Mouse (Mus musculus) heart, postnatal 4 days (tissue): Measurements from ENCODE around the gene Polk. TPM values are rescaled to one million over a fixed set of nuclear protein-coding genes. Genes with fewer than 3 reads are reported as not detected.

ENCODE experiments used
- DNase-seq: peaks from one replicate; pipeline ENCODE4 v3.0.0; 2021
- total RNA-seq, 2 experiments: library from RNA; stranded (reverse); gene quantifications; 2 replicates each; pipeline ENCODE4 v1.2.3; 2021

Gene Polk
- total RNA-seq, 2 experiments from 2014 or later: 5.5 to 7.8 TPM

GRCm38 (mm10) chr13:96458606-96459005 lies 83.8 kb downstream of the Polk start:
- DNase-seq: no peak

DNA sequence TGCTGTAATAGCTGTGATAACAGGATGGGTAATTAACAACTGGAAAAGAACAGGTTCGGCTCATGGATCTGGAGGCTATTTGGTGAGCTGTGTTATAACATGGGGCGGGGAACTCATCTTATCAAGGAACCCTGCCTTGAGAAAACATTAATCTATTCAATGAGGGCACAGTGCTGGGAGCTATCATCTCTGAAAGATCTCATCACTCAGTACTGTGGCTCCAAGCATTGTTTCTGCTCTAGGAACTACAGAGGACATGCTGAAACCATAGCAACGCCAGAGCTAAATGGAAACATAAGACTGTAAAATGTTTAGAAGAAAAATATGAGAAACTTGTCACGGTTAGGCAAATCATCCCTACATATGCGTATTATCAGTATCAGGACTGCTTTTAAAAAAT lies 84.4 kb downstream of the Polk start:
- no peak for DNase-seq

DNA sequence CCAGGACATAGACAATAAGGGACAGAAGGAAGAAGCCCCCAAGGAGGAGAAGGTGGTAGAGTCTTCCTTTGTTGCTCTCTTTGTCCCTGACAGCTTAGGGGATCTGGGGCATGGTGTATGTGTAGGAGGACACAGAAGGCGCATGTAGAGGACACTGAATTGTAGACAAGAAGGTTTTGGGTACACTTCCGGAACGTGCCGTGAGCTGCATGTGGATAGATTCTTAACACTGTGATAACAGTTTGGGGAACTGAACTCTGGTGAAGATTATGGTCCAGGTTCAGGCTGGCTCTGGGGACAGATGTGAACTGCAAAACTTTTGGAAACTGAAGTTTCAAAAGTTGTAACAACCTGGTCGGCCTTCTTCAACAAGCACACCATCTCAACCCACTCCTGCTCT lies 84.8 kb downstream of the Polk start:
- DNase-seq: no peak

DNA sequence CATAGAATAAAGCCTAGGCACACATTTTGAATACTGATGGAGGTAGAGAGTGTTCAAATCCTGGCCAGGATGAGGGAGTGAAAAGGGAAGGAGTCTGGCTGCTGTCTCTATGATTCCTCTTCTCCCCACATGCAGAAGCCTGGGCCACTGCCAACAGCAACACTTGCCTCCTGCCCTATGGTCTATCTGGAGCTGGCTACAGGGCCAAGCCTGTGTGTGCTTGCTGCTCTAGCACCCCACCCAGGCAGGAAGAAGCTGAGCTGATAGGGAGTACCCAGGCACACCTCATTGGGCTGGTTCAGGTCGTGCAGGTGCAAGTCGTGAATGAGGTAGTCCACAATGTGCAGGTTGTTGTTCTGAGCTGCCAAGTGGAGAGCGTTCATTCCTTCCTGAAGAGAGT lies 88.1 kb downstream of the Polk start:
- peak; percentile 60 for DNase-seq

- no peak for DNase-seq
Observed at GRCm38 (mm10) chr13:96452621-96453020, 89.8 kb downstream of the Polk start.

DNA sequence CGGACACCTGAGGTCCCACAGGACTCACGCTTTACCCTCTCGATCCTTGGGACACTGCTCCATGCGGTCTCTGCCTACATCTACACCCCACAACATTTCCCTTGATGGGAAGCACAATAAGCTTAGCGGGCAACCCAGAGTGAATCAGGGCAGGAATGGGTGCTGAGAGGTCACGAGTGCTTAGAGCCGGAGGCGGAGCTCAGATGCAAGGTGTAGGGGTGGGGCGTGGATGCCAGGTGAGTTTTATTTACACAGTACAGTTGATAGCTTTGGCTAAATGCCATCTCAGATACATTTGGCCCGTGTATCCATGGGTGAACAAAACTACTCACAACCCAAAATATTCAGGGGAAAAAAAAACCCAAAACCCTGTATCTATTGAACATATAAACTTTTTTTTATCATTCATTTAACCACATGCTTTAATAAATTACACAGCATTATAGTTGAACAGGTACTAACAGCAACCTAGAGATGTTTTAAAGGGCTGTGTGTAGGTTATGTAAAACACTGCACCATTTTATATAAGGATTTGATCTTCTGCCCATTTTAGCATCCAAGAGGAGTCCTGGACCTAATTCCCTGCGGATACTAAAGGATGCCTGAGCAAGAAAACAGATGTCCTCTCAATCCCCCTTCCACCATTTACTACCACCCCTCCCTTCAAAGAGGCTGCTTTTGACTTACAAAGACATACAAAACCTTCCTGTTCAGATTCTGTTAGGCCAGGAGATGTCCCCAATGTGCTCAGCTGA lies 90.8 kb downstream of the Polk start:
- DNase-seq: no peak

GRCm38 (mm10) chr13:96450869-96451268 lies 91.5 kb downstream of the Polk start:
- peak; percentile 54 for DNase-seq

DNA sequence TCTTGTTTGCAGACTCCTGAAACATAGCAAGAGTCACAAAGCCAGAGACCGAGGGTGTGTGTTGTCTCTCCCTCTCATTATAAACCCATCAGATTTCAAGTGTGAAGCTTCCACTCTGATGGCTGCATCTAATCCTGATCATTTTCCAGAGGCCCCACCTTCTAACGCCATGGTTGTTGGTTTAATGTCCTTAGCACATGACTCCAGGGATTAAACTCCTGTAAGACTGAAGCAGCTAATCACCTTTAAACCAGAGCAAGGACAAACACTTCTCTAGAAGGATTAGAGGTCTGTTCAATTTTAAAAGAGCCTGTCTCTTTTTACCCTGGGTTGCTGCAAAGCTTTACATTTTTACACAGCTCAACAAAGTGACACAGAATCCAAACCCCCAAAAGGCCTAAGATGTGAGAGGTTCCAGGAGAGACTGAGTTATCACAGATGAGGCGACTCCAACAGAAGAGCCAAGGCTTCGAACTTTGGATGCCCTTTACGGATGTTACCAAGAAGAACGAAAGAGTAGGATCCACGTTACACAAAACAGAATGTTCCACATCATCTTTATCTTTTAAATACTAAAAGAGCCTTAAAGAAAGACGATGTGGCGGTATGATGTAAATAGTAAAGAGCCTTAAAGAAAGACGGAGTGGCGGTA lies 92.0 kb downstream of the Polk start:
- no peak for DNase-seq

- DNase-seq: no peak
Observed at GRCm38 (mm10) chr13:96440436-96440835, 101.9 kb downstream of the Polk start.

DNA sequence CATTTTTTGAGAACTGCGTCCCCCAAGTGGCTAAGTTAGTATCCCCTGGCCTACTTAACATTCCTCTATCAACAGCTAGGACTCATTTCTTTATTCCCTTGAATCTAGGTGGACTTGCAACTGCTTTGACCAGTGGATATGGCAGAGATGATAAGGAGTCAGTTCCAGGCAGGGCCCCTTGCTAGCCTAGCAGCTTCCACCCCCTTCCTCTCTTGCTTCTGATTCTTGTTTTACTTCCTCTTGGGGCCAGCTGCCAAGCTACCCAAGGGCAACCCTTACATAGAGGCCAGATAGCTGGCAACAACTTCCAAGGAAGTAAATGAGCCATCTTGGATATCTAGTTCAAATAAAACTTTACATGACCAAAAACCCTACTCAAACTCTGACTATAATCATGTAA lies 105.5 kb downstream of the Polk start:
- DNase-seq: no peak

DNA sequence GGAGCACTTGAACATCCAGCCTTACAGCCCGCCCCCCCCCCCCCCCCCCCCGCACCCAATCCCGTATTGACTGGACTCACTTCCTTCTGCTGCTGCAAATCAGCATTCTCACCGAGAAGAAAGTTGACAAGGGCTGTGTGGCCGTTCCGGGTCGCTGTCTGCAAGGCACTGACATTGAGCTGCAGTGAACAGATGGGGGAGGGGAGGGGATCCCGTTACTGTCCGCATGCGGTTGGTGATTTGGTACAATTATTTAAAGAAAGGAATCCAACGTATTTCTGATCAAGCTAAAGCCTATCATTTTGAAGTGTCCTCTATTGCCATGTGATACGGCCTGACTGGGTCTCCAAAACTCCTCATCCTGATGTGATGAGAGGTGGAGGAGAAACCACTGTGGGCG lies 106.6 kb downstream of the Polk start:
- peak; percentile 53 for DNase-seq

DNA sequence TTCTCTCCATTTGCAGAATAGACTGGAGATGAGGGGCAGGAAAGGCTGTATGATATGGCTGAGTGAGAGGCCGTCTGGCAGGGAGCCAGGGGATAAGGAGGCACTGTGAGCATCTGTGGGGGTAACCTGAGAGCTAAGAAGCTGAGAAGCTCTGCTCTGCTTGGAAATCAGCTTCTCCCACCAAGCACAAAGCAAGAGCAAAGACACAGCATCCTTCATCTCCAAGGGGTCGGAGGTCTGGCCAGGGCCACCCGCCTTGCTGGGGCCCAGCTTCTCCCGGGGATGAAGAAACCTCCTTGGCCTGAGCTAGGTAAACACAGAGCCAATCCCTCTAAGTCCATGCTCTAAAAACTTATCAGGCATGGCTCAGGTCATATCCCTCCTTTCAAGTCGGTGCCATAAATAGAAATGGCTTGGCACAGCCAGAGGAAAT lies 107.5 kb downstream of the Polk start:
- peak; percentile 40 for DNase-seq

DNA sequence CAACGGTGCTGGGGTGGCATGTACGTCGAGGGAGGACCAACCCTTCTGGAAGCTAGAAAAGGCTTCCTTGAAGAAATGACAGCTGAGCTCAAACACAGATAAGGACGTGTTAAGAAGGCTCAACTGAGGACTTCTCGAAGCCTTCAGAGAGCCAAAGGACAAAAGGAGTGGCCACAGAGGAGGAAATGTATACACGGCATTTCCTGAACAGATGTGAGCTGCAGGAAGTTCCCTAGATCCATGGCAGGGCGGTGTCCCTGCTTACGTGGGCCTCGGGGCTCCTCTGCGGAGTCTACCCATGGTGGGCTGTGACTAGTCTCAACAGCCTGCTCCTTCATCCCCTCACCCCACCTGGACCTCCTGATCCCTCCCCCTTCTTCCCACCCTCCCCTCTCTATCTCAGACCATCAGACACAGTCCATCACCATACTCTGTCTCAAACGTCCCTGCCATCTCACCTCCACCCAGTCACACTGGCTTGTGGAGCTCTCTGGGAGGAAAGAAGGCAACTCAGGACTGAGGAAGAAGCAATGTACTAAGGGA lies 108.7 kb downstream of the Polk start:
- peak; percentile 17 for DNase-seq

DNA sequence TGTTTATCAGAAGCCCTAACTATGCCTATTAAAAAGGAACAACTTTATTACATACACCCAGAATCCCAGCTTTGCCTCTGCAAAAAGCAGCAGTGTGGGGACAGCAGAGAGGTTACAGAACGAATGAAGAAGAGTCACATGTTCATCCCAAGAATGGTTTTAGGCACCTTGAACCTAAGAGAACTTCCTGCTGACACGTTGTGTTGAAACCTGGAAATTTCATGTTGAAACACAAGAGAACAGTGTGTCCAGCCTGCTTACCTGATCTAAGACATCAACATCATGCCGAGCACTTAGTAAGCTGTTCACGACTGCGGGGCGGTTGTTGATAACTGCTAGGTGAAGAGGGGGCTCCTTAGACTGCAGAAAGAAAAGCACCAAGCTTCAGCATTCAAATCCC lies 109.3 kb downstream of the Polk start:
- no peak for DNase-seq

DNA sequence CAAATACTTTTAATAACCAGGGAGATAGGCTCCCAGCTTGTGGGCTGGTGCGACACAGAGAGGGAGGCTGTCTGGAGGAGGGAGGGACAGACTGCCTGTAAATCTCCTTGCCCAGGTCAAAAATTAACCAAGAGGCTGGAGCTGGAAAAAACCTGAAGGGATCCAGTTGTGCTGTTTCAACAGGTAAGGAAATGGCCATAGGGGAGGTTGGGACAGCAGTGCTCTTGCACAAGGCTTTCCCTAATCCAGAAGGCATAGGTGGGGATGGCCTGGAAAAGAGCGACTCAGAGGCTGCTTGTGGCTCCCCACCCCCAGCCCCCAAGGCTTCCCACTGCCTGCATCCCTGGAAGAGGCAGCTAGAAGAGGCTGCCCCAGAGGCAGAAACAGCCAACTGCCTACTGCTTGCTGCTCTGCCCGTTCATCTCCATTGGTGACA lies 110.0 kb downstream of the Polk start:
- DNase-seq: no peak

- DNase-seq: peak; percentile 93
Observed at GRCm38 (mm10) chr13:96431595-96432156, 110.7 kb downstream of the Polk start.

Other genes with a start within 250 kb of the Polk start
- 10 to 100 TPM; 16.4 to 17.6 TPM for gene Poc5, start 154.3 kb downstream of the Polk start, total RNA-seq
- gene Ankdd1b, start 71.4 kb downstream of the Polk start, total RNA-seq: under 1 TPM; 0.62 to 0.83 TPM
- gene Gm17622, start 51.8 kb downstream of the Polk start, total RNA-seq: not detected
- gene Col4a3bp, start within 50 bp of the Polk start, total RNA-seq: 10 to 100 TPM; 36.8 to 37.7 TPM
- 10 to 100 TPM; 42.8 to 44.1 TPM for gene Hmgcr, start 128.4 kb upstream of the Polk start, total RNA-seq
- gene Ankrd31, start 205.7 kb upstream of the Polk start, total RNA-seq: not detected